ENCODE assay signal across 15 mouse cellular contexts in genomic region chr1:180757252-180757955, GRCm38 (mm10). TPM values are rescaled to one million over a fixed set of nuclear protein-coding genes. Genes with fewer than 3 reads are reported as not detected.
A peak's percentile ranks its signal among the peaks of the same experiment; 100 is the strongest.
DNase-seq lines count a peak whose midpoint lies in the region; ATAC-seq and TF ChIP-seq lines count a peak whose summit lies in the region.
"Had no signal": no experiment of that assay in that cellular context is flagged by ENCODE, and none has a peak within 500 bp of the region (broad histone marks: within the 10 kb centered on the region; RNA-seq: fewer than 3 reads in every experiment).

No protein-coding gene starts in this region.

- TF ChIP-seq CTCF in midbrain, postnatal 0 days (IDR thresholded peaks at IDR 0.05): peak; percentile 17

- no peaks in the 10 kb centered on the region for H3K4me1 ChIP-seq in midbrain, postnatal 0 days (ENCODE audit: insufficient read depth, low read length)
- no peaks in the 10 kb centered on the region for H3K4me1 ChIP-seq in midbrain, embryonic 11.5 days (ENCODE audit: control insufficient read depth, insufficient read depth, low read length)
- H3K4me1 ChIP-seq in intestine, embryonic 15.5 days (replicated peaks): peaks cover 4% of the 10 kb centered on the region; the same call in 1 of the 2 replicates
- H3K4me1 ChIP-seq: heart, embryonic 12.5 days; limb, embryonic 10.5 days; midbrain, embryonic 13.5 days had no signal

- DNase-seq in midbrain, postnatal 0 days (ENCODE audit: low spot score): no peak
- no peak for DNase-seq in midbrain, embryonic 11.5 days (ENCODE audit: low spot score, missing footprints)
- no peak for DNase-seq in left cerebral cortex, postnatal 4 days
- no peak for DNase-seq in spleen, adult 18-20 months
- no peak for DNase-seq in lung, postnatal 36 days
- DNase-seq: cerebellum, adult 11-12 months; cerebellum, postnatal 36 days; gastrocnemius, postnatal 36 days; layer of hippocampus, postnatal 36 days had no signal

- no peak overlapping the region for H3K9ac ChIP-seq in midbrain, postnatal 0 days (replicated peaks; ENCODE audit: low read length, poor library complexity, severe bottlenecking)
- H3K9ac ChIP-seq in midbrain, embryonic 11.5 days (ENCODE audit: low read length): no peak overlapping the region
- H3K9ac ChIP-seq in intestine, embryonic 15.5 days: no peak overlapping the region
- H3K9ac ChIP-seq: heart, embryonic 12.5 days; midbrain, embryonic 13.5 days had no signal

- WGBS in midbrain, postnatal 0 days: 92% methylated on average over 3 of the region's 3 CpGs
- WGBS in midbrain, embryonic 11.5 days: 95% methylated on average over 3 of the region's 3 CpGs
- 70% methylated on average over 3 of the region's 3 CpGs for WGBS in intestine, embryonic 15.5 days

- peaks cover 17% of the 10 kb centered on the region for H3K36me3 ChIP-seq in midbrain, postnatal 0 days (ENCODE audit: insufficient read depth, low read length)
- H3K36me3 ChIP-seq in midbrain, embryonic 11.5 days (ENCODE audit: control insufficient read depth, insufficient read depth, low read length): peaks cover 9% of the 10 kb centered on the region; the same call in 1 of the 2 replicates
- peaks cover 9% of the 10 kb centered on the region for H3K36me3 ChIP-seq in intestine, embryonic 15.5 days

- no peak overlapping the region for H3K27ac ChIP-seq in midbrain, postnatal 0 days (ENCODE audit: low read depth, low read length)
- no peak overlapping the region for H3K27ac ChIP-seq in midbrain, embryonic 11.5 days (ENCODE audit: low read depth, low read length)
- peak overlapping the region; percentile 52 for H3K27ac ChIP-seq in intestine, embryonic 15.5 days
- H3K27ac ChIP-seq: limb, embryonic 10.5 days; midbrain, embryonic 13.5 days had no signal

- H3K4me3 ChIP-seq in midbrain, postnatal 0 days (ENCODE audit: low read depth, low read length): no peak overlapping the region
- no peak overlapping the region for H3K4me3 ChIP-seq in midbrain, embryonic 11.5 days (ENCODE audit: low read depth, low read length)
- no peak overlapping the region for H3K4me3 ChIP-seq in intestine, embryonic 15.5 days (replicated peaks)
- H3K4me3 ChIP-seq: heart, embryonic 12.5 days; limb, embryonic 10.5 days; midbrain, embryonic 13.5 days had no signal

- no peaks in the 10 kb centered on the region for H3K9me3 ChIP-seq in midbrain, postnatal 0 days (ENCODE audit: low read length)
- H3K9me3 ChIP-seq in midbrain, embryonic 11.5 days (ENCODE audit: control insufficient read depth, low read length): no peaks in the 10 kb centered on the region
- no peaks in the 10 kb centered on the region for H3K9me3 ChIP-seq in intestine, embryonic 15.5 days
- H3K9me3 ChIP-seq: heart, embryonic 12.5 days; limb, embryonic 10.5 days; midbrain, embryonic 13.5 days had no signal

- intact Hi-C loops in left cerebral cortex, postnatal 4 days (cut with DNase I): no loop called here

- no peaks in the 10 kb centered on the region for H3K27me3 ChIP-seq in midbrain, postnatal 0 days (ENCODE audit: insufficient read depth, low read length)
- no peaks in the 10 kb centered on the region; the same call in 1 of the 2 replicates for H3K27me3 ChIP-seq in midbrain, embryonic 11.5 days (ENCODE audit: control insufficient read depth, insufficient read depth, low read length)
- no peaks in the 10 kb centered on the region for H3K27me3 ChIP-seq in intestine, embryonic 15.5 days (replicated peaks)
- H3K27me3 ChIP-seq: heart, embryonic 12.5 days; midbrain, embryonic 13.5 days had no signal

- H3K4me2 ChIP-seq in midbrain, postnatal 0 days (ENCODE audit: low read depth, low read length, poor library complexity, severe bottlenecking): no peak overlapping the region
- H3K4me2 ChIP-seq in midbrain, embryonic 11.5 days: no peak overlapping the region
- 0 out of 2 replicates have a peak overlapping the region, but pooled peaks have one; percentile 1 for H3K4me2 ChIP-seq in intestine, embryonic 15.5 days (replicated peaks)
- H3K4me2 ChIP-seq: heart, embryonic 12.5 days; midbrain, embryonic 13.5 days had no signal

- ATAC-seq in midbrain, postnatal 0 days (ENCODE audit: low FRiP score): no peak
- no peak for ATAC-seq in midbrain, embryonic 11.5 days (ENCODE audit: low FRiP score)
- peak; percentile 72 for ATAC-seq in intestine, embryonic 15.5 days
- peak; percentile 25 for ATAC-seq in megakaryocyte, adult 5-6 weeks (ENCODE audit: poor library complexity, severe bottlenecking)
- ATAC-seq: inflammation-experienced regulatory T-cells, adult 6 months; midbrain, embryonic 13.5 days had no signal

RNA-seq across cellular contexts. Expression of gene Acbd3, which starts 31.6 kb away (rescaled TPM):
- 30.0 and 42.5 TPM in 2 replicates for total RNA-seq in midbrain, postnatal 0 days (2014; rRNA removed)
- 15.8 and 18.8 TPM in 2 replicates for polyA plus RNA-seq in midbrain, postnatal 0 days (2015; fragmentation: Nextera tagmentation; extraction: Ambion mirVana)
- 20.8 and 21.6 TPM in 2 replicates for polyA plus RNA-seq in midbrain, embryonic 11.5 days (2014; fragmentation: Nextera tagmentation; extraction: Ambion mirVana)
- polyA plus RNA-seq in intestine, embryonic 15.5 days (2015; fragmentation: Nextera tagmentation; extraction: Ambion mirVana): 18.8 and 20.0 TPM in 2 replicates
- 25.2 and 27.1 TPM in 2 replicates for total RNA-seq in megakaryocyte, adult 5-6 weeks (2015)
- total RNA-seq in megakaryocyte, adult 5-6 weeks (2017): 49.8 and 52.4 TPM in 2 replicates
- total RNA-seq in left cerebral cortex, postnatal 4 days (2021): 10 to 100 TPM; 39.4 to 42.5 TPM

RNA-seq across cellular contexts. Expression of gene H3f3a, which starts 56.3 kb away (rescaled TPM):
- total RNA-seq in midbrain, postnatal 0 days (2014; rRNA removed): 1,783 and 3,084 TPM in 2 replicates
- 1,997 and 2,039 TPM in 2 replicates for polyA plus RNA-seq in midbrain, postnatal 0 days (2015; fragmentation: Nextera tagmentation; extraction: Ambion mirVana)
- 3,662 and 3,728 TPM in 2 replicates for polyA plus RNA-seq in midbrain, embryonic 11.5 days (2014; fragmentation: Nextera tagmentation; extraction: Ambion mirVana)
- polyA plus RNA-seq in intestine, embryonic 15.5 days (2015; fragmentation: Nextera tagmentation; extraction: Ambion mirVana): 1,771 and 1,977 TPM in 2 replicates
- 3,482 and 3,921 TPM in 2 replicates for total RNA-seq in megakaryocyte, adult 5-6 weeks (2015)
- total RNA-seq in megakaryocyte, adult 5-6 weeks (2017): 2,689 and 3,338 TPM in 2 replicates
- total RNA-seq in left cerebral cortex, postnatal 4 days (2021): 100 to 1,000 TPM; 848 to 881 TPM

Comparison
In these comparisons a context has a peak if more than half of its experiments do, and no peak if none do; other contexts are left out.
1. ATAC-seq: peak in intestine, embryonic 15.5 days (single experiment) and megakaryocyte, adult 5-6 weeks (single experiment); none in midbrain, postnatal 0 days (single experiment) and midbrain, embryonic 11.5 days (single experiment).